Mouse (Mus musculus): ENCODE data around the gene Taldo1. TPM values are rescaled to one million over a fixed set of nuclear protein-coding genes. Genes with fewer than 3 reads are reported as not detected.
"Not testable (repeated sequence)": the region's sequence is repeated elsewhere in the genome, so short reads cannot be mapped to it uniquely, and the experiment has no call there.

Taldo1 gene
- polyA plus RNA-seq, 1 experiment from 2014 or later: 397 TPM

- WGBS: 53% methylated on average over 9 of the region's 9 CpGs
- Histone ChIP-seq H3K27me3 (peaks cover 19% of the 10 kb centered on the region), H3K4me1 (peaks cover 13% of the 10 kb centered on the region), H3K36me3 (replicated peaks) (no peaks in the 10 kb centered on the region), H3K4me3 (replicated peaks) (no peak overlapping the region), H3K27ac (no peak overlapping the region), H3K9ac (no peak overlapping the region), H3K4me2 (no peak overlapping the region), H3K9me3 (no peaks in the 10 kb centered on the region)
- no peak for ATAC-seq (ENCODE audit: low FRiP score)
Observed at GRCm38 (mm10) chr7:141390326-141391259, 1.4 kb upstream of the Taldo1 start.

GRCm38 (mm10) chr7:141392552-141393222 is 688 bp downstream of the Taldo1 start:
- ATAC-seq (ENCODE audit: low FRiP score): no peak
- H3K9ac ChIP-seq: peak overlapping the region; percentile 66
- peaks cover 14% of the 10 kb centered on the region for H3K36me3 ChIP-seq (replicated peaks)
- 16% methylated on average over 9 of the region's 9 CpGs for WGBS
- peak overlapping the region; percentile 70 for H3K4me3 ChIP-seq (replicated peaks)
- H3K4me1 ChIP-seq: peaks cover 13% of the 10 kb centered on the region
- peak overlapping the region; percentile 88 for H3K4me2 ChIP-seq
- peak overlapping the region; percentile 72 for H3K27ac ChIP-seq
- no peaks in the 10 kb centered on the region for H3K9me3 ChIP-seq
- H3K27me3 ChIP-seq: peaks cover 15% of the 10 kb centered on the region

- peaks cover 4% of the 10 kb centered on the region; the same call in 1 of the 2 replicates for H3K27me3 ChIP-seq
- no peak overlapping the region for H3K27ac ChIP-seq
- ATAC-seq (ENCODE audit: low FRiP score): no peak
- no peak overlapping the region for H3K9ac ChIP-seq
- WGBS: 92% methylated on average over 7 of the region's 7 CpGs
- H3K4me2 ChIP-seq: no peak overlapping the region
- H3K9me3 ChIP-seq: no peaks in the 10 kb centered on the region
- peaks cover 29% of the 10 kb centered on the region for H3K36me3 ChIP-seq (replicated peaks)
- H3K4me1 ChIP-seq: peaks cover 13% of the 10 kb centered on the region
- H3K4me3 ChIP-seq (replicated peaks): no peak overlapping the region
Observed at GRCm38 (mm10) chr7:141394158-141394557, 2.2 kb downstream of the Taldo1 start.

GRCm38 (mm10) chr7:141394771-141395170 is 2.8 kb downstream of the Taldo1 start:
- H3K4me2 ChIP-seq: no peak overlapping the region
- peaks cover 35% of the 10 kb centered on the region for H3K36me3 ChIP-seq (replicated peaks)
- peaks cover 13% of the 10 kb centered on the region for H3K4me1 ChIP-seq
- H3K27ac ChIP-seq: no peak overlapping the region
- H3K9me3 ChIP-seq: no peaks in the 10 kb centered on the region
- ATAC-seq (ENCODE audit: low FRiP score): no peak
- H3K27me3 ChIP-seq: no peaks in the 10 kb centered on the region
- no peak overlapping the region for H3K4me3 ChIP-seq (replicated peaks)
- 17% methylated on average over 6 of the region's 6 CpGs for WGBS
- H3K9ac ChIP-seq: no peak overlapping the region

GRCm38 (mm10) chr7:141395348-141395747 is 3.3 kb downstream of the Taldo1 start:
- no peaks in the 10 kb centered on the region for H3K9me3 ChIP-seq
- no peak overlapping the region for H3K4me3 ChIP-seq (replicated peaks)
- no peak overlapping the region for H3K27ac ChIP-seq
- no peak for ATAC-seq (ENCODE audit: low FRiP score)
- no peak overlapping the region for H3K9ac ChIP-seq
- H3K4me1 ChIP-seq: peaks cover 13% of the 10 kb centered on the region
- 85% methylated on average over 1 of the region's 1 CpGs for WGBS
- peaks cover 40% of the 10 kb centered on the region for H3K36me3 ChIP-seq (replicated peaks)
- no peak overlapping the region for H3K4me2 ChIP-seq
- no peaks in the 10 kb centered on the region for H3K27me3 ChIP-seq

- Histone ChIP-seq H3K4me1 (no peaks in the 10 kb centered on the region), H3K9me3 (no peaks in the 10 kb centered on the region), H3K27me3 (no peaks in the 10 kb centered on the region), H3K4me2 (no peak overlapping the region), H3K27ac (no peak overlapping the region), H3K36me3 (replicated peaks) (peaks cover 66% of the 10 kb centered on the region), H3K9ac (no peak overlapping the region), H3K4me3 (replicated peaks) (no peak overlapping the region)
- ATAC-seq (ENCODE audit: low FRiP score): peak; percentile 65
- 37% methylated on average over 5 of the region's 5 CpGs for WGBS
Observed at GRCm38 (mm10) chr7:141403305-141403704, 11.3 kb downstream of the Taldo1 start.

- Histone ChIP-seq H3K27ac (no peak overlapping the region), H3K27me3 (no peaks in the 10 kb centered on the region), H3K4me2 (no peak overlapping the region), H3K4me3 (replicated peaks) (no peak overlapping the region), H3K9ac (no peak overlapping the region), H3K9me3 (no peaks in the 10 kb centered on the region), H3K36me3 (replicated peaks) (peaks cover 56% of the 10 kb centered on the region), H3K4me1 (peaks cover 4% of the 10 kb centered on the region; the same call in 1 of the 2 replicates)
- 82% methylated on average over 4 of the region's 4 CpGs for WGBS
- ATAC-seq (ENCODE audit: low FRiP score): no peak
Observed at GRCm38 (mm10) chr7:141405466-141405865, 13.5 kb downstream of the Taldo1 start.

GRCm38 (mm10) chr7:141407670-141408069 is 15.7 kb downstream of the Taldo1 start:
- not testable (repeated sequence) for H3K4me1 ChIP-seq; H3K4me3 ChIP-seq (replicated peaks); H3K27ac ChIP-seq; H3K4me2 ChIP-seq; ATAC-seq (ENCODE audit: low FRiP score); H3K9ac ChIP-seq; H3K9me3 ChIP-seq; H3K27me3 ChIP-seq
- 95% methylated on average over 7 of the region's 7 CpGs for WGBS
- H3K36me3 ChIP-seq (replicated peaks): peaks cover 41% of the 10 kb centered on the region

GRCm38 (mm10) chr7:141408833-141409232 is 16.8 kb downstream of the Taldo1 start:
- Histone ChIP-seq H3K36me3 (replicated peaks) (peaks cover 32% of the 10 kb centered on the region), H3K4me2 (0 out of 2 replicates have a peak overlapping the region, but pooled peaks have one; percentile 8), H3K4me1 (peaks cover 12% of the 10 kb centered on the region), H3K27ac (no peak overlapping the region), H3K9me3 (no peaks in the 10 kb centered on the region), H3K9ac (peak overlapping the region; percentile 36; the same call in 1 of the 2 replicates), H3K4me3 (replicated peaks) (no peak overlapping the region), H3K27me3 (no peaks in the 10 kb centered on the region)
- WGBS: 11% methylated on average over 11 of the region's 11 CpGs
- peak; percentile 61; the same call in 1 of the 2 replicates for ATAC-seq (ENCODE audit: low FRiP score)

- Histone ChIP-seq H3K4me1 (peaks cover 17% of the 10 kb centered on the region), H3K9ac (no peak overlapping the region), H3K27ac (no peak overlapping the region), H3K4me2 (no peak overlapping the region), H3K36me3 (replicated peaks) (peaks cover 27% of the 10 kb centered on the region), H3K27me3 (no peaks in the 10 kb centered on the region), H3K4me3 (replicated peaks) (no peak overlapping the region), H3K9me3 (no peaks in the 10 kb centered on the region)
- no peak for ATAC-seq (ENCODE audit: low FRiP score)
- 98% methylated on average over 8 of the region's 8 CpGs for WGBS
Observed at GRCm38 (mm10) chr7:141410631-141411030, 18.6 kb downstream of the Taldo1 start.

- 0 out of 2 replicates have a peak overlapping the region, but pooled peaks have one; percentile 8 for H3K9ac ChIP-seq
- H3K4me3 ChIP-seq (replicated peaks): no peak overlapping the region
- H3K27me3 ChIP-seq: no peaks in the 10 kb centered on the region
- H3K27ac ChIP-seq: no peak overlapping the region
- peaks cover 17% of the 10 kb centered on the region for H3K4me1 ChIP-seq
- ATAC-seq (ENCODE audit: low FRiP score): no peak
- no peaks in the 10 kb centered on the region for H3K9me3 ChIP-seq
- no peak overlapping the region for H3K4me2 ChIP-seq
- 91% methylated on average over 1 of the region's 1 CpGs for WGBS
- peaks cover 27% of the 10 kb centered on the region for H3K36me3 ChIP-seq (replicated peaks)
Observed at GRCm38 (mm10) chr7:141411667-141412066, 19.7 kb downstream of the Taldo1 start.

- no peaks in the 10 kb centered on the region for H3K27me3 ChIP-seq
- peaks cover 17% of the 10 kb centered on the region for H3K4me1 ChIP-seq
- H3K9me3 ChIP-seq: no peaks in the 10 kb centered on the region
- 3% methylated on average over 16 of the region's 16 CpGs for WGBS
- peaks cover 19% of the 10 kb centered on the region; the same call in 1 of the 2 replicates for H3K36me3 ChIP-seq (replicated peaks)
- ATAC-seq (ENCODE audit: low FRiP score): peak; percentile 27
- H3K4me2 ChIP-seq: peak overlapping the region; percentile 93
- H3K4me3 ChIP-seq (replicated peaks): peak overlapping the region; percentile 69
- peak overlapping the region; percentile 78 for H3K27ac ChIP-seq
- H3K9ac ChIP-seq: peak overlapping the region; percentile 87
Observed at GRCm38 (mm10) chr7:141413331-141413730, 21.3 kb downstream of the Taldo1 start.
